Mouse (Mus musculus) gastrocnemius, adult 2 months (tissue): ENCODE results near the gene Ntrk2. TPM values are rescaled to one million over a fixed set of nuclear protein-coding genes. Genes with fewer than 3 reads are reported as not detected.
"Not testable (repeated sequence)": the region's sequence is repeated elsewhere in the genome, so short reads cannot be mapped to it uniquely, and the experiment has no call there.

Experiments
- DNase-seq: peaks from one replicate; pipeline ENCODE4 v3.0.0; 2022
- H3K27ac ChIP-seq: fragments of 200-600 bp; 2 replicates; pipeline ENCODE4 v1.8.1; 2022; ENCODE audit warnings: mild to moderate bottlenecking
- H3K4me3 ChIP-seq: fragments of 200-600 bp; 2 replicates; pipeline ENCODE4 v1.8.1; 2022; ENCODE audit warnings: mild to moderate bottlenecking, moderate library complexity
- CTCF ChIP-seq: fragments of 200-600 bp; IDR thresholded peaks from 2 replicates; pipeline ENCODE4 v1.8.1; 2022; ENCODE audit warnings: antibody characterized with exemption, mild to moderate bottlenecking, moderate library complexity
- intact Hi-C: fragments of 180-260 bp; cut with DNase I; formaldehyde crosslinking; loops from one replicate; pipeline ENCODE4 v1.15.1; 2025
- total RNA-seq, 2 experiments: library from RNA; stranded (reverse); gene quantifications; 2 replicates each; pipeline ENCODE4 v1.2.3; 2021

Gene Ntrk2
- total RNA-seq, 2 experiments from 2014 or later = 3.9 to 4.5 TPM

DNA sequence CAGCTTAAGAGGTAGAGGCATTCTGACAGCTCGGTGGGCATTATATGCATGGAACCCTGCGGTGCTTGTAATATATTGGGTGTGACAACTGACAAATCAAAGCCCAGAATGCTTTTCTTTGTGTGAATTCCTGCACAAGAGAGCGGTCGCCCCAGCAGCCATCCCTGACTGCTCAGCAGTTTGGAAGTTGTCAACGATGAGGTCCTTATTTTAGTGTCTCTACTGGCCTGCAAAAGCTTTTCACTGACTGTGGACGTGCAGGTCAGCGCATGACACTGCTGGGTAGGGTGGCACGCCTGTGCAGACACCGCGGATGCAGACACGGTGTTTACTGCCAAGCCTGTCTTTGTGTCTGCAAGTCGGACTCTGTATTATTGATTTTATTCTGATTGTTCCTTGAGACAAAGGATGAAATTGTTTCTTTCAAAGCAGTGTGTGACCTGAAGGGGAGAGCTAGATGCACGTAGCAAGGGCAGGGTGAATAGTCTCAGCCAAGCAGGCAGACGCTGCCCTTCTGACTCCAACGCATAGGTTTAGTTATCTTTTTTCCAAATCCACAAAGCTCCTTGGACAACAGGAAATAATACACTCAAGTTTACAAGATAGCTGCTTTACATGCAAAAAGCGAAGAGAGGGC lies 204.6 kb downstream of the Ntrk2 start:
- Histone ChIP-seq H3K27ac (peak overlapping the region; percentile 1; the same call in 1 of the 2 replicates), H3K4me3 (peak overlapping the region; percentile 63)
- TF ChIP-seq CTCF = no peak
- no peak for DNase-seq
- intact Hi-C loops = loop anchor here (10.0 kb wide), 1 partner anchor 116 kb away; no protein-coding TSS in a partner anchor

- peak; percentile 82 for DNase-seq
- intact Hi-C loops = loop anchor here (10.0 kb wide), 1 partner anchor 117 kb away; no protein-coding TSS in a partner anchor
- peak overlapping the region; percentile 1; the same call in 1 of the 2 replicates for H3K27ac ChIP-seq
- H3K4me3 ChIP-seq = peak overlapping the region; percentile 63
- TF ChIP-seq CTCF = no peak
Measured at GRCm38 (mm10) chr13:59011530-59011903, 205.1 kb downstream of the Ntrk2 start.

DNA sequence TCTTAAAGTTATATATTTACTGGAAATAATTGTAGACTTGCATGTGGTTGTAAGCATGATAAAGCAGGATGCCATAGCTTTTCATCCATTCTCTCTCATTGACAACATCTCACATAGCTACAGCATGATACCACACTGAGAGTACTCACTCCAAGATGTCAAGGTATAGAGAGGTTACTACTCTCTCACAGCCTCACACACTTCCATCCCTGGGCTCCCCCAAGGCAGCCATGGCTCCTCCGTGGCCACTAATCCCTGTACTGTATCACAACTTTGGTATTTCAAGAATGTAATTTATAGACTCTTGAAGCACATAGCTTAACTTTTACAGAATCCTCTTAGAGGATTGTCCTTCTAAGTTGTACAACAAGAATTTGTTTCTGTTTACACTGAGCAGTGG lies 209.0 kb downstream of the Ntrk2 start:
- no peak for TF ChIP-seq CTCF

GRCm38 (mm10) chr13:59017121-59017520 lies 210.8 kb downstream of the Ntrk2 start:
- intact Hi-C loops = loop anchor here (10.0 kb wide), 1 partner anchor 122 kb away; no protein-coding TSS in a partner anchor
- no peak for TF ChIP-seq CTCF
- DNase-seq = no peak
- Histone ChIP-seq H3K4me3 (no peak overlapping the region), H3K27ac (no peak overlapping the region)

More for the DNA sequence above, 209.0 kb downstream of the Ntrk2 start:
- intact Hi-C loops = loop anchor here (10.0 kb wide), 1 partner anchor 121 kb away; no protein-coding TSS in a partner anchor
- no peak for DNase-seq
- Histone ChIP-seq H3K4me3 (no peak overlapping the region), H3K27ac (no peak overlapping the region)

DNA sequence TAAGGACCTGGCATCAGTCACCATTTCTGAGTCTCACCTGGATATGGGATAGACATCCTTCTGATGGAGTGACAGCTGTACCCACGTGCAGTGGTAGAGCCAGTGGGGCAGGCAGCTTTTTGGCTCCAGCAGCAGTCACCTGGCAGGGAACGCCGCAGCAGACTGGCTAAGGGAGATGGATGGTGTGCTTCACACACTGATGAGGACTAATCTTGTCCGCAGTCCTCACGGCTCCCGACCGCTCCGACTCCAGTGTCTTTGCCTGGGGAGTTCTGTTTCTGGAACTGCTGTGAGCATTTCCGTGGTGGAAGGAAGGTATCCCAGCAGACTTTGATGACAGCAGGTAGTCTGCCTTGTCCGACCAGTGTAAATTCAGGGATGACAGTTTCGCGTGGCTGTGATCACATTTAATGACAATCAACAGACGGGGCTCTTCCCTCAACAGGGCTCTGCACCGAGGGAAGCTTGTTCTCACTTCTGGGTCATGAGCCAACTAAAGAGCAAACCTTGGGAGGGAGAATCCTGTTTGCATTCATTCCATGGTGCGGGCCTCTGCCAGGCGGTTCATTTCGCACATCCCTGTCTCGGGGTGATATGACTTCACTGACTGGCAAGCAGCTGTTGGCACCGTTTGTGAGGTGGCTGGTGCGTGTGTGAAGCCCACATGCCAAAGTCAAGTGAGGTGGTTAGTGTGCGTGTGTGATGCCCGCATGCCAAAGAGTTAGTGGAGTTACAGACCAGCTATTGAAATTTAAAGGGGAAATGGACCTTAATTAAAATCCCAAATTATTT lies 216.1 kb downstream of the Ntrk2 start:
- H3K4me3 ChIP-seq = no peak overlapping the region
- TF ChIP-seq CTCF = no peak
- H3K27ac ChIP-seq = no peak overlapping the region
- intact Hi-C loops = no loop called here
- DNase-seq = no peak

GRCm38 (mm10) chr13:59025653-59026052 lies 219.3 kb downstream of the Ntrk2 start:
- Histone ChIP-seq H3K27ac (no peak overlapping the region), H3K4me3 (no peak overlapping the region)
- no peak for TF ChIP-seq CTCF
- no peak for DNase-seq
- intact Hi-C loops = no loop called here

GRCm38 (mm10) chr13:59027436-59027835 lies 221.1 kb downstream of the Ntrk2 start:
- no peak overlapping the region for H3K27ac ChIP-seq
- TF ChIP-seq CTCF = no peak

DNA sequence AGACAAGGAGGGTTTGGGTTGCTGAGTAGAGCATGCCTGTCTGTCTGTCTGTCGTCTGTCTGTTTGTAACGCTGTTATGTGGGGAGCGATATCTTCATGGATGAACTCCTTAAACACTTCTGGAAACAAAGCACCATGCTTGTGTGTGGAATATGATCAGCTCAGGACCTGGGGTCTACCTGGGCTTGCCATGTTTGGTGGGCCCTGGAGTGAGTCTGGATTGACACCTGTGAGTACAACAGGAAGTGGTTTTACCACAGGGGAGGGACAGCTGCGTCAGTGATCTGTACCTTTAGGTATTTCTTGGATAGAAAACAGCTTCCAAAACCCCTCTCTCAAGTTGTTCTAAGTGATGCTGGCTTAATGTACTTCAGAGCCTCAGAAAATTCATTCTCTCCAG lies 222.2 kb downstream of the Ntrk2 start:
- no peak for DNase-seq
- Histone ChIP-seq H3K4me3 (no peak overlapping the region), H3K27ac (no peak overlapping the region)
- intact Hi-C loops = no loop called here
- no peak for TF ChIP-seq CTCF

More at GRCm38 (mm10) chr13:59027436-59027835, 221.1 kb downstream of the Ntrk2 start:
- no peak overlapping the region for H3K4me3 ChIP-seq
- DNase-seq = no peak
- intact Hi-C loops = no loop called here

DNA sequence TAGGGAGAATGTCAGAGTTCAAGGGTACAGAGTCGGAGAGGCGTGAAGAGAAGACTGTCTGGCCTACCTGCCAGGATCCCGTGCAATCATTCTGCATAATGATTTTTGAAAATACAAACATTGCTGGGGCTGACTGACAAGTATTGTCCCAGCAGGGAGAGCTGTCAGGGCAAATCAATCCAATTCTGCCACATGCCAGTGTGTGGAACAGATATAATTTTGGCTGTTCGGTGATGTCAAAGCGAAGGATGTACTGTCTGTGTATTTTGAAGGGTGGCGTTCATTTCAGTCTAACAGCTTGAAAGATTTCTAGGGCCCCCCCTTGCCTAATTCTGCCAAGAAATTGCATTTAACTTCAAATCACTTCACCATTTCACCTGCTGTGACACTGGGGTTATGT lies 224.2 kb downstream of the Ntrk2 start:
- TF ChIP-seq CTCF = no peak
- no peak overlapping the region for H3K27ac ChIP-seq
- no peak for DNase-seq
- intact Hi-C loops = no loop called here
- no peak overlapping the region for H3K4me3 ChIP-seq

DNA sequence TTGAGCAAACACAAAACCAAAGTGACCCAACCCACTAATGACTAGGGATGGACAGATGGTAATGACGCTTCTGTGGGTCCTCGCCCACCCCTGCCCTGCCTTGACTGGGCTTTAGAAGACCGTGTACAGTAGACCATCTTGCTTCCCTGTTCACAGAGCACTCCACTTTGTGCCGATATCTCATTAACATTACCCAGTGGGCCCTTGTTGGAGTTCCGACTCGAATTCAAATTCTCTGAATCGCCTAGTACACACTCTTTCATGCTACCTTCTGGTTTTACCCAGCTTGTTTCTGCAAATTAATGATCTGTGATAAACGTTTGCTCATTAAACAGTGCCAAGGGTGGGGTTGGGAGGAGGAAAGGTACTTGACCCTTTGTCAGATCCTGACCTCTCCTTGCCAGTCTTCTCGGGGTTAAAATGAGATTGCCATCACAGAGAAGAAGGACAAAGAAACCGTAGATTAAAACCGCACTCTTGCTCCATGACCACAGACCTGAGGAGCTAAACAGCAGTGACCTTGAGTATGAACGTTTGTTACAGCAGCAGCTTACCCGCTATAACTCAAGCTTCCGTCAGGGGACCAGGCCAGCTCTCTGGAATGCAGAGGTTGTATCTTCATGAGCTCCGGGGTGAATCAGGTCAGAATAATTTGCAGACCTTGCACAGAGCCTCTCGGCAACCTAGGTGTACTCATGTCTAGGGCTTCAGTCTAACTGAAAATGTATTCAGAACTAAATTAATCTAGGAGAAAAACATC lies 234.0 kb downstream of the Ntrk2 start:
- TF ChIP-seq CTCF = no peak
- H3K4me3 ChIP-seq = no peak overlapping the region
- intact Hi-C loops = no loop called here
- H3K27ac ChIP-seq = no peak overlapping the region
- DNase-seq = no peak

DNA sequence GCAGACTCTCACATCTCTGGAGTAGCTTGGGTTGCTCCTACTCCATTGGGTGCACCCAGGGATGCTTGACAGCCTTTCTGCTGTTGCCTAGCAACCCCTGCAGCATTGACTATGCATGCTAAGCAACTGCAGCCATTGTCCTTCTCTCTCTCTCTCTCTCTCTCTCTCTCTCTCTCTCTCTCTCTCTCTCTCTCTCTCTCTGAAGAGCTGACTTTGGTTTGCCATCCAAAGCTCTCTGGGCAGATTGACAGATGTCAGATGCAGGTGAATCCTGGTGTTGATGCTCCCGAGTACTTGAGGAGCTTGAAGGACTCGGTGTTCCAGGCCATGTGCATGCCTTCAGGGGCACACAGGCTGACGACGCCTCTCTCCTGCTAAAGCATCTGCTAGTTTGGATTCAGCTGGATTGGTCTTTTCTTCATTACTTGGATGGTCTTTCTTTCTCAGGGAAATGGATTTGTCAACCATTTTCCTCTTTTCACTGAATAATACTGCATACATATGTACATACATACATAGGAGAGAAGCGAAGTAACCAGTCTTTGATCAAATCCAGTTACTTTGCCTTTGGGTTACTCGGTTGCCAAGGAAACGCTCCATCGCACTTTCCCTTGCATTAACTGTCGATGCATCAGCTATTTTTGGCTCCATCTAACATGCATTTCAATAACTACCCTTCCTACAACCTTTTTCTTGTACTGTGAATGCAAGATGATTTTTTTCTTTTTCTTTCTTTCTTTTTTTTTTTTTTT lies 234.8 kb downstream of the Ntrk2 start:
- no peak for TF ChIP-seq CTCF
- intact Hi-C loops = no loop called here

DNA sequence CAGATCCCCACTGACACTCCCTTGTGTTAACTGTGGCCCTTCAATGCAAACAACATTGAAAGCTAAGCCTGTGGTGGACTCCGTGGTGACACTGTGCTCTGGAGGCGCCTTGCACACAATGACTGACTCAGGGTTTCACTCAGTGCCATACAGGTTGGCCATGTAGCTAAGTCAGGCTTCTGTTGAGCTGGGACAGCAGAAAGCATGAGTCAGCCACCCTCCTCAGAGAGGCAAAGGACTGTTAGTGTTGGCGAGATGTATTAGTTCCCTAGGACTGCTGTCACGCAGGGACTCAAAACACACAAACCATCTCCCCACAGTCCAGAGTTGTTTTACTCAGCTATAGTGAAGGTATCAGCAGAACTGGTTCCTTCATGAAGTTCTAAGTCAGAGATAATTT lies 245.8 kb downstream of the Ntrk2 start:
- no peak for DNase-seq
- H3K27ac ChIP-seq = no peak overlapping the region
- no peak for TF ChIP-seq CTCF
- no peak overlapping the region for H3K4me3 ChIP-seq
- intact Hi-C loops = no loop called here

More for the DNA sequence above, 234.8 kb downstream of the Ntrk2 start:
- H3K27ac ChIP-seq = no peak overlapping the region
- H3K4me3 ChIP-seq = no peak overlapping the region
- DNase-seq = no peak

DNA sequence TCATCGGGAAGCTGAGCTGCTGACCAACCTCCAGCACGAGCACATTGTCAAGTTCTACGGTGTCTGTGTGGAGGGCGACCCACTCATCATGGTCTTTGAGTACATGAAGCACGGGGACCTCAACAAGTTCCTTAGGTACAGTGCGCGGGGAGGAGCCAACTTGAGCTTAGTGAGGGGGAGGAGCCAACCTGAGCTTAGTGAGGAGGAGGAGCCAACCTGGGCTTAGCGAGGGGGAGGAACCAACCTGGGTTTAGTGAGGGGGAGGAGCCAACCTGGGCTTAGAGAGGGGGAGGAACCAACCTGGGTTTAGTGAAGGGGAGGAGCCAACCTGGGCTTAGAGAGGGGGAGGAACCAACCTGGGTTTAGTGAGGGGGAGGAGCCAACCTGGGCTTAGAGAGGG lies 248.0 kb downstream of the Ntrk2 start:
- DNase-seq, H3K4me3 ChIP-seq, H3K27ac ChIP-seq, intact Hi-C loops: not testable (repeated sequence)
